Mouse (Mus musculus): Measurements from ENCODE around the gene Ptov1.
A peak's percentile ranks its signal among the peaks of the same experiment; 100 is the strongest.

Gene Ptov1

DNA sequence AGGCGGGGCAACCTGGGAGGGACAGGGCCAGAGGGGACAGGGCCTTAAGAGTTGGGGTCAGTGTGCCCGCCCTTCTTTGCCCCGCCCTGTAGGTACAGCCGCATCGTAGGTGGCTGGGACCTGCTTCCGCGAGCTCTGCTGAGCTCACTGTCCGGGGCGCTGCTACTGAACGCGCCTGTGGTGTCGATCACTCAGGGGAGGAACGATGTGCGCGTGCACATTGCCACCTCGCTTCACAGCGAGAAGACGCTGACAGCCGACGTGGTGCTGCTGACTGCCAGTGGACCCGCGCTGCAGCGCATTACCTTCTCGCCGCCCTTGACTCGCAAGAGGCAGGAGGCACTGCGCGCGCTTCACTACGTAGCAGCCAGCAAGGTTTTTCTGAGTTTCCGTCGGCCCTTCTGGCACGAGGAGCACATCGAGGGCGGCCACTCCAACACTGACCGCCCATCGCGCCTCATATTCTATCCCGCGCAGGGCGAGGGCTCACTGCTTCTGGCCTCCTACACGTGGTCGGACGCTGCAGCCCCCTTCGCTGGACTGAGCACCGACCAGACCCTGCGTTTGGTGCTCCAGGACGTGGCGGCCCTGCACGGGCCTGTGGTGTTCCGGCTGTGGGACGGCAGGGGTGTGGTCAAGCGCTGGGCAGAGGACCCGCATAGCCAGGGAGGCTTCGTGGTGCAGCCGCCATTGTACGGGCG is 29.9 kb downstream of the Ptov1 start:
- peak; percentile 49 for DNase-seq (ENCODE audit: low spot score)

DNA sequence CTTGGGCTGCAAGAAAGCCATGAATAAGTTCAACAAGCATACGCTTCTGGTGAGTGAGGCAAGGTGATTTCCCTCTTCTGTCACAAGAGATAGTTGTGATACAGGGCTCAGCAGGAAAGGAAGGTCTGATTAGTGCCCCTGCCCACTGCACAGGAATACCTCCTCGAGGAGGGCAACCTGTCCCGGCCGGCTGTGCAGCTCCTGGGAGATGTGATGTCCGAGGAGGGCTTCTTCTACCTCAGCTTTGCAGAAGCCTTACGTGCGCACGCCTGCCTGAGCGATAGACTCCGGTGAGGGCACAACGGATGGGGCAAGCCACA is 30.5 kb downstream of the Ptov1 start:
- no peak for DNase-seq (ENCODE audit: low spot score)

DNA sequence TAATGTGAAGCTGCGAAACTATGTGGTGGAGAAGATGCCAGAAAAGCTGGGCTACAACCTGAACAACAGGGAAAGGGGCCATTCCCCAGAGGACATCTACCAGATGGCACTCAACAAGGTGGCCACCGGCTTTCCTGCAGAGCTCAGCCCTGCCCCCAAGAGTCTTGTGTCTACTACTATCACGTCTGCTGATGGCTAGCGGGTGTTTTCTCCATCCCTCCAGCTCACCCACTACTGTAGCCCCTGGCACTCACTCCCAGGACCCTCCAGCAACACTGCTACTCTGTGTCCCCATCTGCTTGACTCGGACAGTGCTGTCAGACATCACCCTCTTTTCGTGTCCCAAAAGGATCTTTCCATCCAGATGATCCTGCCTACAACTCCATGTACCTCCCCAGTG is 31.5 kb downstream of the Ptov1 start:
- no peak for DNase-seq (ENCODE audit: low spot score)

DNA sequence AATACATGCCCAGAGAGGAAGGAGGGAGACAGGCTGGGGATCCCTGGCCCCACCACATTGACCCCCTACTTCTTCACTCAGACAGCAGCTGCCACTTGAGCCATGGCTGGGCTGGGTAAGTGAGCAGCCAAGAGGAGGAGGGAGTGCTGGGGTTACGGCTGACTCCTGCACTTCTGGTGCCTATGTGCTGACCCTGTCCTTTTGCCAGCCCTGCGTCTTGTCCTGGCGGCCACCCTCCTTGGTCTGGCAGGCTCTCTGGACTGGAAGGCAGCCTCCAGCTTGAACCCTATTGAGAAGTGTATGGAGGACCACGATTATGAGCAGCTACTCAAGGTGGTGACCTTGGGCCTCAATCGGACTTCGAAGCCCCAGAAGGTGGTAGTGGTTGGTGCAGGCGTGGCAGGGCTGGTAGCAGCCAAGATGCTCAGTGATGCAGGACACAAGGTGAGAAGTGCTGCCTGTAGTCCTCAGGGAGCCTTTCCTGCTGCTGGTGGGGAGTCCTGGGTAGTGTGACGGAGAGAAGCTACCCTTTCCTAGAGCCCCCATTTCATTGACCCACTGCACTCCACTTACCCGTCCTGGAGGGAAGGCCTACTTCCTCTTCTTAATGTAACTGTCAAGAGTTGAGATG is 33.0 kb downstream of the Ptov1 start:
- DNase-seq (ENCODE audit: low spot score): no peak

DNA sequence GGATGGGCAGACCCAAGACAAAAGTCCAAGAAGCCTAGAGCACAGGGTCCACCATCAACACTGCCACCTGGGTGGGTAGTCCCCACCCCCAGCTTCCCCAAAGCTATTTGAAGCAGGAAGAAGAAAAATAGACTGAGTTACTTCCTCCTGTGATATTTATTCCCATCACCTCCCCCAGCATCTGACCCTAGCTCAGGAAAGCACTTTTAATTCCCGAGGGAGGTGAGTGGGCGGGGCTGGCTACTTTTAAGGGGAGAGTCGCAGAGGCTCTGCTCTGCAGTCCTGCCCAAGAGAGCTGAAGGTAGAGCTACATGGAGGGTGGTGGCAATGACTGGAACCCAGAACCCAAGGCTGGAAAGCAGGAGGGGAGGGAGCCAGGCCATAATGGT is 33.6 kb downstream of the Ptov1 start:
- no peak for DNase-seq (ENCODE audit: low spot score)

DNA sequence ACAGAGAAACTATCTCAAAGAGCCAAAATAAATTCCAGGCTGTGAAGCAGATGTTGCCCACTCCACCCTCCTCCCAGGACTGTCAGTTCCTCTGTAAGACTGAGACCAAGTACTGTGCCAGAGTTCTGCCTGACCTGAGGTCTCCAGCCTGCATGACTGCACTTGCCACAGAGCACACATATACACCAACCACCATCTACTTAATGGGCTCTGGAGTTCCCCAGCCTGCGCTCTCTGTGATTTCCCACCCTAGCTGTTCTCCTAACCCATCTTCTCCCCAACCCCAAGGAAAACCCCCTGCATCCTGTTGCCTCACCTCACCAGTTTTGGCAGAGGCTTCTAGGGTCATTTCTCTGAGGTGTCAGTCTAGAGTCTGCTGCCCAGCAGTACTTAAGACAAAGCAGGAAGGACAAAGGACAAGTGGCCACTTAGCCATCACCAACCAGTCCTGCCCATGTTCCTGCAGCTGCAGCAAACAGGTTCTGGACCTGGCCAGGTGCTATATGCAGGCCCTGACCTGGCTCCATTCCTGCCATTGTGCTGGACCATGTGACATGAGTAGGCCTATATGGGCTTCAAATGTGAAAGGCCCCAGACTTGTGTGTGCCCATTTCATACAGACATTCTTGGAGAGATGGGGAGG is 34.1 kb downstream of the Ptov1 start:
- DNase-seq (ENCODE audit: low spot score): no peak

DNA sequence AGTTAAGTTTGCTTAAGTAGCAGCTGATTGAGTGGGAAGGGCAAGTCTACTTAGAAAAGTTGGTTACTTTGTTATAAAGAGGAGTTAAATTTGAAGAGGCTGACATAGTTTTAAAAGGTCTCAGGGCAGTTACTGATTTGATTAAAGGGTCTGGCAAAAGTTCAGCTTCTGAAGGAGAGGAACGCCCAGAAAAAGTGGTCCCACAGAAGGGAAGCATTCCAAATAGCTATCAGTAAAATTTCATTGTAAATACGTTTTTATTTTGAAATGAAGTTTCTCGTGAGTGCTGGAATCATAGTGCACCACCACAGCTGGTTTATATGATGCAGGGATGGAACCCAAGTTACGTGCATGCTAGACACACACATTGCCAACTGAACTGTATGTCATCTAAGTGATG is 36.8 kb downstream of the Ptov1 start:
- DNase-seq (ENCODE audit: low spot score): no peak

DNA sequence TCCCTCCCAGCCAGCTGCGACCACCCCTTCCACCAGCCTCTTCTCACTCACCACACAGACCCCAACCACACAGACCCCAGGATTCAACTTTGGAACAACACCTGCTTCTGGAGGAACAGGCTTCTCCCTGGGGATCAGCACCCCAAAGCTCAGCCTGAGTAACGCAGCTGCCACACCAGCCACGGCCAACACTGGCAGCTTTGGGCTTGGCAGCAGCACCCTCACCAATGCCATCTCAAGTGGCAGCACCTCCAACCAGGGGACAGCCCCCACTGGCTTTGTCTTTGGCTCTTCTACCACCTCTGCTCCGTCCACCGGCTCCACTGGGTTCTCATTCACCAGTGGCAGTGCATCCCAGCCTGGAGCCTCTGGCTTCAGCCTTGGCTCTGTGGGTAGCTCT is 40.9 kb downstream of the Ptov1 start:
- DNase-seq (ENCODE audit: low spot score): no peak

DNA sequence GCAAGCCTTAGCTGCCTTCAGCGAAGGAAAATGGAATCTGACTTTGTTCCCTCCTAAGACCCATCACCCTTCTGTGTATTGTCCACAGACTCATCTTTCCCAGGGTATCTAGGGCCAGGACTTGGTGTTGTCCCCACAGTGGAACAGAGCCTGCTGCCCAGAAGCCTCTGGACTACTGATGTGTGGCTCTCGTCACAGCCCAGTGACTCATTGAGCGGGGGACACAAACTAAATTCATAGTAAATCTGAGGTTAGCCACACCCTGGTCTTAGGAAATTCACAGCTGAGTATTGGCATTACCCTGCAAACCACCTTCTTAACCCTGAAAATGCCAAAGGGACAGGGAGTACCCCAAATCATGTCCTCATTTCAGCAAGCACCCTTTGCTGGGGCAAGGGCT is 42.8 kb downstream of the Ptov1 start:
- DNase-seq (ENCODE audit: low spot score): no peak

DNA sequence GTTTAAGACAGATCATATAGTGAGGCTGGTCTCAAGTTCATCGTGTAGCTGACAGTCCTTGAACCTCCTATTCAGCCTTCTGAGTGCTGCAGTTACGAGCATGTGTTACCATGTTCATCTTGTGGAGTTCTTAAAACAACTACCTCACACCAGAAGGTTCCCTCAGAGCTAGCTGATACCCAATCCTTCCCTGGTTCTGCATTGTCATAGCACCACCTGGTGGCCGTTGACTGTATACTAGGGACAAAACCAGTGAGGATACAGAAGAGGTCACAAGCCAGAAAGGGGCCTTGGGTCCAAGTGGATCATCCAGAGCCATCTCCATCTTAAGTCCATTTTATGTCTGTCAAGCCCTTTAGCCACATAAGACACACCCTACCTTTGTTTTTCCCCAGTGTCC is 44.7 kb downstream of the Ptov1 start:
- peak; percentile 65 for DNase-seq (ENCODE audit: low spot score)

DNA sequence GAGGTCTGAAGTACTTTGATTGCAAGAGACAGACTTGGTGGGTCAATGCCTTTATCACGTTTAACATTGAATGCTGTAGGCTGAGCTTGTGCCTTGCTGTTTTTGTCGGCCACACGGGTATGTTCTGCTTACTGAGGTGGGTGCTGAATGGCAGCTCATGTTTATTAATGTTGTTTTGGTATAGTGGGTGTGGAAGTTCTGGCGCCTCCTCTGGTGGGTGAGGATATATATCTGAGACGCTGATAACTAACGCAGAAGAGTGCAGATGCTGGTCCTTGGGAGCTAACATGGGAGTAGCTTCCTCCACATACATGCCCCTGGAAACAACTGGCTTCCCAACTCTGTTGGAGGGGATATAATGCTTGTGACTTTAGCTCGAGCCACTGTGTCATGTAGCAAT is 46.2 kb downstream of the Ptov1 start:
- no peak for DNase-seq (ENCODE audit: low spot score)

DNA sequence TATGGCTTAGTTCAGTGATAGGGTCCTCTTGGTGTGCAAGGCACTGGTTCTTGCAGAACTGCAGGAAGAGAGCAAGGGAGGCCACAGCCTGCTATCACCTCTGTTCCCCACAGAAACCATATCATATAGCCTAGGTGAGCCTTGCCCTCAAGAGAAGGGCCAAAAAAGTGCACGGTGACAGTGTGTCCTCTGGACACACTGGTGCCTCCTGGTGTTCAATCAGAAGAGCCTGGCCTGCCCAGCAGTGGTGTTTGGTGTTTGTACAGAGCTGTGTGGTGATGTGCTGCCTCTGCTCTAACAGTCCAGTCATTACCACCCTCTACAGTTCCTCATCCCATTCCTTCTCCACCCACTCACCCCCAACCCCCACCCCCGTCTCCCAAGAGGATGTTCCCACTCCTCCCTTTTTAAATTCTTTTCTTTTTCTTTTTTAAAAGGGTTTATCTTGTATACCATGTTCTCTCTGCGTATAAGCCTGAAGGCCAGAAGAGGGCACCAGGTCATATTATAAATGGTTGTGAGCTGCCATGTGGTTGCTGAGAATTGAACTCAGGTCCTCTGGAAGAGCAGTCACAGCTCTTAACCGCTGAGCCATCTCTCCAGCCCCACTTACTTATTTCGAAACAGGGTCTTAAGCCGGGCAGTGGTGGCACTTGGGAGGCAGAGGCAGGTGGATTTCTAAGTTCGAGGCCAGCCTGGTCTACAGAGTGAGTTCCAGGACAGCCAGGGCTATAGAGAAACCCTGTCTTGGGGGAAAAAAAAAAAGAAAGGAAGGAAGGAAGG is 47.7 kb downstream of the Ptov1 start:
- DNase-seq (ENCODE audit: low spot score): no peak

DNA sequence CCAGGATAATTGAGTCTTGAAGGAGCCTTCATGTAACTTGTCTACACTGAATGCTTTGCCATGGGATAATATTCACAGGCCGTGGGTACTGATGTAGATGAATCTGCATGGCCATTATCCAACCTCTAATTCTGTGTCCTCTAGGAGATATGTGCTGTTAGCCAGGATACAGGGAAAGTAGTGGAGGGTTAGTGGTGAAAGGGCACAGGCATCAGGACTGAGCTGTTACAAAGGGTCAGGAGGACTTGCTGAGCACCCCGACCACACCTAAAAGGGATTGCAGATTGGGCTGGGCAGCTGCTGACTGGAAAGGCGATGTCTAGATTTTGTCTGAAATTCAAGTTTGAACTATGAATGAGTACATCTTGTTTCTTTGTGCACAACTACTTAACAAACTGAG is 49.1 kb downstream of the Ptov1 start:
- no peak for DNase-seq (ENCODE audit: low spot score)

DNA sequence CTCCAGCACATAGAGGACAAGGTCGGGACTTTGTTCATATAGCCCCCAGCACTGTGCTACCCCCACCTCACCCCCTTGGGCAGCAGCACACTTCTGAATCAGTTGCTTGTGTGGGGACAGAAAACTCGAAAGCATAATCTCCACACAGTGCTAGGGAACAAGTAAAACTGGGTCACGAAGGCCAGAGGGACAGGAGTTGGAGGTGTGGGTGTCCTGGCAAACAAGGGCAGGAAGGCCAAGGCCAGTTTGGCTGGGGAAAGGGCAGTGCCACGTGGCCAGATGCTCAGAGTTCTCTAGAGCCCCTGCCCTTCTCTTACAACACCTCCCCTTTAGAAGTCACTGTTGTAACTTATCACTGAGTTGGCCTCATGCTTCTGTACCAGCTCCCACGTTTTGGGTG is 49.7 kb downstream of the Ptov1 start:
- DNase-seq (ENCODE audit: low spot score): no peak

DNA sequence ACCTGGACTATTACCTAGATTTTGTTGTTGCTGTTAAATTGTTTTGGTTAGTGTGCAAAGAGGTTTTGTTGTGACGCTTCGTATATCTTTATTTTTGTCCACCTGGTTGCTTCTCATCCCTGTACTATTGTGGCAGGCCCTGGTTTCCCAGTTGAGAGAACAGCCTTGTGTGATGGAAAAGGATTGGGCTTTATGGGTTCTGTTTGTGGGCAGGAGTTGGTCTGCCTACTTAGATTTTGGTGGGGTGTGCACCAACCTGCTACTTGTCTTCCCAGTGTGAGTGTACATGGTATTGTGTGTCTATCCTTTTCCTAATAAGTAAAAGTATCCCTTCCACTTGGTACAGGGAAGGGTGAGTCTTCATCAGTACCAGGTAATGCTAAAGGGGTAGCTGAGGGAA is 50.2 kb downstream of the Ptov1 start:
- DNase-seq (ENCODE audit: low spot score): no peak

DNA sequence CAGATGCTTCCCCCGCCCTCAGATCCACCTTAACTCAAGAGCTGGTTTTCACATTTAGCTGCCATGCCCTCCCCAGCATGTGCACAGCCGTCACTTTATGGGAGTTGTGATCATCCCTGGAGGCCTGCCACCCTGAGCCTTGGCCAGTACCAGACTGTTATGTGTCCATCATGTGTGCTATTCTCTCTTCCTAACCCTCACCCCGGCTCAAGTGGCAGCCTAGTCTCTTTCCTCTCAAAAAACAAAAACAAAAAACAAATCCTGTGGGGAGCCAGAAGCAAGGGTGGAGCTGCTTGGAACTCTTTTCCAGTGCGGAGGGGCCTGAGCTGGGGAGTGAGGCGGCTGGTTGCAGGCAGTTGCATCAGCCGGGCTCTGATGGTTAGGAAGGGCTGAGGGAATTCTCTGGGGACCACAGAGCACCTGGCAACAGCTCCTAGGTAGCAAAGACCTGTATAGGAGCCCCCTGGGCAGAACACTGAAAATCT is 50.8 kb downstream of the Ptov1 start:
- peak; percentile 53 for DNase-seq (ENCODE audit: low spot score)

DNA sequence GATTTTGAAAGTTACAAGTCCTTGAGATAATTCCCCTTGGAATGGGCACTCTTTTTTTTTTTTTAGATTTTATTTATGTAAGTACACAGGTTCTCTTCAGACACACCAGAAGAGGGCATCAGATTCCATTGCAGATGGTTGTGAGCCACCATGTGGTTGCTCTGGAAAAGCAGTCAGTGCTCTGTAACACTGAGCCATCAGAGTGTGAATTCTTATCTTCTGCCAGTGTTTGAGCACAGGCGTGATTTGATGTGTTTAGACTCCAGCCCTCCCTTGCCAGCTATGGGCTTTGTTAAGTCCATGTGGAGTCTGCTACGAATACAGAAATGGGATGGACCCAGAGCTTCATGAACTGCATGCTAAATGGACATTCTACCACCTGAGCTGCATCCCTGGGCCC is 51.4 kb downstream of the Ptov1 start:
- no peak for DNase-seq (ENCODE audit: low spot score)

DNA sequence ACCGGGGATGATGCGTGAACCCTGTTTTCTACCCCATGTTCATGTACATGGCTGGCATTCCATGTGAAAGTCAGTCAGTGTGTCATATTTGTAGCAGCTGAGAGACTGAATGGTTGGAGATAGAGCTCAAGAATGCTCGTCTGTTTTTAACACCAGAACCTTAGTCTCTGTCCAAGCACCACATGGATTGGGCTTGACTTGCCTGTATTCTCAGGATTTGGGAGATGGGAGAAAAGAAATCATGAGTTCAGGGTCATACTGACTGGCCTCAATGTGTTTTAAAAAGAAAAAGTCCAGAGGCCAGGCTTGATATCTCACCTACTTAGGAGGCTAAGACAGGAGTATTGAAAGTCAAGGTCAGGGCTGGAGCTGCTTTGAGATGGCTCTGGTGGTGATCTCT is 52.1 kb downstream of the Ptov1 start:
- DNase-seq (ENCODE audit: low spot score): no peak

DNA sequence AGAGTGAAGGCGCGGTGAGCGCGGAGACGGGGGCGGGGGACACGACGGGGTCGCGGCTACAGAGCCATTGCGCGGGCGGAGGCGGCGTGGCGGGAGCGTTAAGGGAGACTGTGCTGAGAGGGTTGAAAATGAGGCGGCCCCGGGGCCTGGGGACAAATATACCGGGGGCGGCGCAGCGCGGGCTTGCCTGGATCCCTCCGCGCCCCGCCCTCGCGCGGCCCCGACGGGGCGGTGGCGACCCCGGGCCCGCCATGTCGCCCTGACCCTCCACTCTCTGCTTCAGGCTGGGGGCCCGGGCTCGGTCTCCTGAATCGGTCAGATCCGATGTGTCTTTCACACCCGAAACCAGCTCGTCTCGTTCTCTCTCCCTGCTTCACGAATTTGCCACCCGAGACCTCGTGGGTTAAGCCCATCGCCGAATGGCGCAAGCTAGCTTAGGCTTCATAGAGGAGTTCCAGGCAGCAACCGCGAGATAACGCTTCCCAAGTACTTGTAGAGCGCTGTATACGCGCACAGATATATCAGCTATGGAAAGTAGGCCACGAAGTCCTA is 53.0 kb downstream of the Ptov1 start, which contains the start of gene Atf5:
Gene Atf5, minus strand, starts transcription at position 189 of the 552 bp plus-strand sequence.
- peak; percentile 78 for DNase-seq (ENCODE audit: low spot score)

DNA sequence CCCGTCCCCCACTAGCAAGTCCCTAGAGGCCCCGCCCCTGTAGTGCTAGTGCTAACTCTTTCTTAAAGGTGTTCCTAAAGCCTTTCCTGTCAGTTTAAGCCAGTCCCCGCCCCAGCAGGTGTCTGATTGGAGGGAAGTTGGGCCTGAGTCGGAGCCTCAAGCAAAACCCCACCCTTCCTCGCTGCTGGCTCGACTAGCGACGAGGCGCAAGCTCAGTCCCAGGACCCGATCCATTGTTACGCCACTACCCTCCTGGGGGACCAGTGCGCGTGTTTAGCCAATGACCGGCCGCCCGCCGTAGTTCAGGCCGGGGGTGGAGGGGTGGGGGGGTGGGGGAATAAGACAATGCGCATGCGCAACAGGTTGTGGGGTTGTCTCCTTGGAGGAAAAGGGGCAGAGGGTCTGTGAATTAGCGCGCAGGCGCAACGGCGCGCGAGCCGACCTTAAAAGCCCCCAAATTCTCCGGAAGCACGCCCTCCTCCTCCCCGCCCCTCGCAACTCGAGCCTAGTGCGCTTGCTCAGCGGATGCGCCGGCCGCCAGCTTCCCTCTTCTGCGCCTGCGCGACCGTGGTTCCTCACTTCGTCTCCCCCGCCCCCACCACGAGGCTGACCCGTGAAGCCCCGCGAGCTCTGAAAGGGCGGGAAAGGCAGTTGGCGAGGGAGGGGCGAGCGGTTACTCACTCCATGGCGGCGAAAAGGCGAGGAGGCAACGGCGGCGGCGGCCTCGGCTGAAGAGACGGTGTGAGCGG is 53.7 kb downstream of the Ptov1 start, which contains the start of the genes Nup62 and Il4i1:
Gene Nup62, plus strand, starts transcription at position 368 of the 749 bp plus-strand sequence.
Gene Il4i1, plus strand, starts transcription at position 667 of the 749 bp plus-strand sequence.
- peak; percentile 99 for DNase-seq (ENCODE audit: low spot score)

DNA sequence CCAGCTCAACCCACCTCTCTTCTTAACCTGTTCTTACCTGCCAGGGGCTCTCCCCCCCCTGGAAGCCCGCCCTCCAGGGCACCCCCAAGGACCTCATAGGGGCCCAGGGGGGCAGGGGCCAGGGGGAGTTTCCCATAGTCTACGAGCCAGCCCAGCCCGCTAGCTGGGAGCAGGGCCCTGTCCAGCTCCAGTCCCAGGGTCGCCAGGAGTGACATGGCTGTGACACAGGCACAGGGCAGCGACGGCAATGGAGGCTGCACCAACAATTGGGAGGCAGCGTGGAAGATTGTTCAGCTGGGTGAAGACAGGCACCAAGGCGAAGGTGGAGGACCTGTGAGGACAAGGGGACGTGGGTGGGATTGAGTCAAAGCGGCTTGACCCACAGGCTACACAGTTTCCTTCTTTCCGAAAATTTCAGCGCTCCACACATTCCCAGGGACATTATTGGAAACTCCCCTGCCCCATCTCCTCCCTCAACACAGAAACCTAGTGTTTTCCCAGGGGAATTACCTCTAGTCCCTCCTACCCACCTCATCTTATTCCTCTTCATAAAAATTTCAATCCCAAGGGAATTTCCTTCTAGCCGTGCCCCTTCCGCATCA is 54.5 kb downstream of the Ptov1 start:
- no peak for DNase-seq (ENCODE audit: low spot score)

Measured in ovary, postnatal 36 days (tissue).